Mouse (Mus musculus) MEL (cell line): ENCODE measurements around the gene Ogfod2. TPM values are rescaled to one million over a fixed set of nuclear protein-coding genes. Genes with fewer than 3 reads are reported as not detected.

Source experiments
- DNase-seq: peaks from one replicate; pipeline ENCODE4 v3.0.0; 2011; ENCODE audit warnings: low read depth, low spot score
- H3K27ac ChIP-seq: 2 replicates; pipeline ENCODE4 v1.5.1; 2012; ENCODE audit warnings: low read depth, mild to moderate bottlenecking, control low read depth, low read length, moderate library complexity; ENCODE audit not compliant: control insufficient read depth
- H3K27me3 ChIP-seq, 2 experiments: fragments of 150-350 bp in 1 of 2; sonication (generic) in 1 of 2; 2 replicates each; pipeline ENCODE4 v1.6.1; 2012; ENCODE audit warnings: low read length in 2 of 2, mild to moderate bottlenecking in 2 of 2, improper control_type of control experiment in 1 of 2, moderate library complexity in 1 of 2; ENCODE audit not compliant: insufficient read depth in 2 of 2, control insufficient read depth in 1 of 2
- H3K36me3 ChIP-seq, 2 experiments: 2 replicates each; pipeline ENCODE4 v1.6.1; 2012 to 2014; ENCODE audit warnings: low read length in 2 of 2, improper control_type of control experiment in 1 of 2, inconsistent platforms in 1 of 2, mild to moderate bottlenecking in 1 of 2; ENCODE audit not compliant: insufficient read depth in 2 of 2, control insufficient read depth in 1 of 2
- H3K4me1 ChIP-seq, 2 experiments: fragments of 150-350 bp in 1 of 2; sonication (generic) in 1 of 2; 2 replicates each; pipeline ENCODE4 v1.6.1; 2012; ENCODE audit warnings: low read length in 2 of 2, improper control_type of control experiment in 1 of 2, mild to moderate bottlenecking in 1 of 2; ENCODE audit not compliant: insufficient read depth in 2 of 2, control insufficient read depth in 1 of 2
- H3K4me3 ChIP-seq, 2 experiments: fragments of 150-350 bp in 1 of 2; sonication (generic) in 1 of 2; 2 replicates each; pipeline ENCODE4 v1.5.1; 2012; ENCODE audit warnings: low read depth in 2 of 2, low read length in 2 of 2, mild to moderate bottlenecking in 2 of 2, moderate library complexity in 2 of 2, control low read depth in 1 of 2, improper control_type of control experiment in 1 of 2; ENCODE audit not compliant: control insufficient read depth in 1 of 2, insufficient read depth in 1 of 2
- H3K79me2 ChIP-seq: 2 replicates; pipeline ENCODE4 v1.6.1; 2012; ENCODE audit warnings: mild to moderate bottlenecking, low read length, moderate library complexity; ENCODE audit not compliant: control insufficient read depth, poor library complexity, insufficient read depth
- H3K9ac ChIP-seq: 2 replicates; pipeline ENCODE4 v1.6.1; 2012; ENCODE audit warnings: low read depth, mild to moderate bottlenecking, control low read depth, low read length, moderate library complexity; ENCODE audit not compliant: control insufficient read depth, poor library complexity, severe bottlenecking
- H3K9me3 ChIP-seq: fragments of 150-350 bp; sonication (generic); replicated peaks from 2 replicates; pipeline ENCODE4 v1.6.1; 2012; ENCODE audit warnings: mild to moderate bottlenecking, low read length, improper control_type of control experiment, moderate library complexity; ENCODE audit not compliant: insufficient read depth
- CTCF ChIP-seq, 3 experiments: IDR thresholded peaks in 2 of 3; conservative IDR thresholded peaks in 1 of 3; 2 replicates each; pipeline ENCODE4 v1.5.1; 2011 to 2012; ENCODE audit warnings: low read length in 3 of 3, low read depth in 2 of 3, mild to moderate bottlenecking in 2 of 3, improper control_type of control experiment in 1 of 3, inconsistent platforms in 1 of 3, mixed read lengths in 1 of 3, moderate library complexity in 1 of 3; ENCODE audit not compliant: control insufficient read depth in 1 of 3, insufficient read depth in 1 of 3, poor library complexity in 1 of 3, severe bottlenecking in 1 of 3
- ELF1 ChIP-seq: IDR thresholded peaks from 2 replicates; pipeline ENCODE4 v1.6.1; 2014; ENCODE audit warnings: low read depth, mild to moderate bottlenecking, inconsistent platforms, low read length, improper control_type of control experiment, moderate library complexity
- EP300 ChIP-seq, 2 experiments: IDR thresholded peaks; 2 replicates each; pipeline ENCODE4 v1.6.1; 2011; ENCODE audit warnings: improper control_type of control experiment in 2 of 2, low read length in 2 of 2, low read depth in 1 of 2, mild to moderate bottlenecking in 1 of 2
- JUND ChIP-seq: IDR thresholded peaks from 2 replicates; pipeline ENCODE4 v1.6.1; 2011; ENCODE audit warnings: low read depth, mild to moderate bottlenecking, improper control_type of control experiment, low read length
- KAT2A ChIP-seq: conservative IDR thresholded peaks from 2 replicates; pipeline ENCODE4 v1.6.1; 2012; ENCODE audit warnings: low read depth, low read length, improper control_type of control experiment, inconsistent platforms
- MAX ChIP-seq: IDR thresholded peaks from 2 replicates; pipeline ENCODE4 v1.6.1; 2011; ENCODE audit warnings: low read length, improper control_type of control experiment
- MAZ ChIP-seq: IDR thresholded peaks from 2 replicates; pipeline ENCODE4 v1.6.1; 2012; ENCODE audit warnings: low read depth, mild to moderate bottlenecking, inconsistent platforms, low read length, improper control_type of control experiment
- RCOR1 ChIP-seq: IDR thresholded peaks from 2 replicates; pipeline ENCODE4 v1.6.1; 2012; ENCODE audit warnings: low read depth, mild to moderate bottlenecking, inconsistent platforms, low read length, improper control_type of control experiment
- SIN3A ChIP-seq: IDR thresholded peaks from 2 replicates; pipeline ENCODE4 v1.6.1; 2012; ENCODE audit warnings: low read length, improper control_type of control experiment, inconsistent platforms
- TBP ChIP-seq: IDR thresholded peaks from 2 replicates; pipeline ENCODE4 v1.8.0; 2011; ENCODE audit warnings: low read depth, low read length, improper control_type of control experiment
- TCF12 ChIP-seq: IDR thresholded peaks from 2 replicates; pipeline ENCODE4 v1.6.1; 2014; ENCODE audit warnings: low read depth, mild to moderate bottlenecking, inconsistent platforms, low read length, improper control_type of control experiment, moderate library complexity
- USF1 ChIP-seq: IDR thresholded peaks from 2 replicates; pipeline ENCODE4 v1.6.1; 2014; ENCODE audit warnings: low read depth, mild to moderate bottlenecking, inconsistent platforms, low read length, improper control_type of control experiment, moderate library complexity
- ZC3H11A ChIP-seq: IDR thresholded peaks from 2 replicates; pipeline ENCODE4 v1.6.1; 2012; ENCODE audit warnings: low read depth, mild to moderate bottlenecking, inconsistent platforms, low read length, improper control_type of control experiment
- ZMIZ1 ChIP-seq: IDR thresholded peaks from 2 replicates; pipeline ENCODE4 v1.6.1; 2012; ENCODE audit warnings: low read depth, mild to moderate bottlenecking, inconsistent platforms, low read length, improper control_type of control experiment, moderate library complexity
- ZNF384 ChIP-seq: IDR thresholded peaks from 2 replicates; pipeline ENCODE4 v1.6.1; 2012; ENCODE audit warnings: low read depth, mild to moderate bottlenecking, inconsistent platforms, low read length, improper control_type of control experiment
- polyA plus RNA-seq, 2 experiments: library from polyadenylated mRNA; stranded (reverse) in 1 of 2; unstranded in 1 of 2; fragments of >175 nt in 1 of 2; fragments of >200 nt in 1 of 2; gene quantifications; 2 replicates each; pipeline versions ENCODE4 v1.2.1 to v1.2.4; 2012; ENCODE audit warnings: low replicate concordance in 2 of 2, low read depth in 1 of 2; ENCODE audit not compliant: insufficient read length in 2 of 2, insufficient read depth in 1 of 2, missing spikeins in 1 of 2
- total RNA-seq: library from RNA; depleted of rRNA; stranded (reverse); fragments of 300-350 nt; gene quantifications from 2 replicates; pipeline ENCODE4 v1.2.3, GENCODE M21; 2012

Ogfod2 gene
- total and polyA plus RNA-seq, 3 experiments: 39.8 to 51.2 TPM; not detected in 1

DNA sequence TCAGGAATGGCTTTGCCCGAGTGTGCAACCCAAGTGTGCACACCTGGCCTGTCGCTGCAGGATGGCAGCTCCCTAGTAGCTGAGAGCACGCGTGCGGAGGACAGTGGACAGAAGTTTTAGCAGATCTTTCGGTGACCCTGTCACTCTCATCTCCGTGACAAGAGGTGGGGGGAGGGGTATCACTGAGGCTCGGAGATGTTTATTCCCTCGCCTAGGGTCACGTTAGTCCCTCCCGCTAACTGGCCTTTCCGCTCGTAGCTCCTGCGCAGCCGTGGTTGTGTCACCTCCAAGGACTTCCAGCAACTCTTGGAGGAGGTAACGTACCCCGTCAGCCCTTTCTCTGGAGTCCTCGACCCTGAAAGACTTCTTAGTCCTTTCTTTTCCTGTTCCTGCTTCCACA, 434 bp downstream of the Ogfod2 start:
- 0 out of 2 replicates have a peak overlapping the region, but pooled peaks have one; percentile 6 for H3K27ac ChIP-seq
- 0 out of 4 replicates have a peak, but pooled peaks cover 0 to 4% of the 10 kb centered on the region in 2 experiments for H3K36me3 ChIP-seq
- no peaks in the 10 kb centered on the region for H3K9me3 ChIP-seq
- no peak for DNase-seq
- no peak for TF ChIP-seq TCF12
- no peak for TF ChIP-seq TBP
- TF ChIP-seq MAZ: no peak
- TF ChIP-seq ZMIZ1: no peak
- TF ChIP-seq CTCF (IDR thresholded peaks at IDR 0.05 in 2 of 3, conservative IDR thresholded peaks at IDR 0.05 in 1 of 3; ENCODE audit: control insufficient read depth in 1 of 3, insufficient read depth in 1 of 3, low read depth in 2 of 3, low read length in 3 of 3, poor library complexity in 1 of 3, severe bottlenecking in 1 of 3): no peak
- no peak for TF ChIP-seq ZC3H11A
- no peak for TF ChIP-seq ELF1
- no peak for TF ChIP-seq SIN3A
- no peak for TF ChIP-seq MAX
- no peak for TF ChIP-seq RCOR1
- TF ChIP-seq JUND: no peak
- no peak for TF ChIP-seq KAT2A
- TF ChIP-seq EP300 (IDR thresholded peaks at IDR 0.05; ENCODE audit: low read depth in 1 of 2, low read length in 2 of 2): no peak
- peak overlapping the region; percentile 71 to 77 for H3K4me3 ChIP-seq
- H3K27me3 ChIP-seq: no peaks in the 10 kb centered on the region
- H3K9ac ChIP-seq: peak overlapping the region; percentile 83
- peaks cover 45% of the 10 kb centered on the region for H3K79me2 ChIP-seq
- peaks cover 0 to 15% of the 10 kb centered on the region in 2 experiments; a peak in 3 of 4 replicates for H3K4me1 ChIP-seq

- no peaks in the 10 kb centered on the region for H3K27me3 ChIP-seq
- no peaks in the 10 kb centered on the region for H3K9me3 ChIP-seq
- H3K4me1 ChIP-seq: peaks cover 0 to 15% of the 10 kb centered on the region in 2 experiments; a peak in 3 of 4 replicates
- H3K4me3 ChIP-seq: peak overlapping the region; percentile 71 to 77
- H3K9ac ChIP-seq: peak overlapping the region; percentile 83
- DNase-seq: peak; percentile 23
- 0 out of 4 replicates have a peak, but pooled peaks cover 0 to 4% of the 10 kb centered on the region in 2 experiments for H3K36me3 ChIP-seq
- no peak for TF ChIP-seq ZNF384
- no peak overlapping the region for H3K27ac ChIP-seq
- peaks cover 48% of the 10 kb centered on the region for H3K79me2 ChIP-seq
Observed at GRCm38 (mm10) chr5:124113030-124113429, 933 bp downstream of the Ogfod2 start.

DNA sequence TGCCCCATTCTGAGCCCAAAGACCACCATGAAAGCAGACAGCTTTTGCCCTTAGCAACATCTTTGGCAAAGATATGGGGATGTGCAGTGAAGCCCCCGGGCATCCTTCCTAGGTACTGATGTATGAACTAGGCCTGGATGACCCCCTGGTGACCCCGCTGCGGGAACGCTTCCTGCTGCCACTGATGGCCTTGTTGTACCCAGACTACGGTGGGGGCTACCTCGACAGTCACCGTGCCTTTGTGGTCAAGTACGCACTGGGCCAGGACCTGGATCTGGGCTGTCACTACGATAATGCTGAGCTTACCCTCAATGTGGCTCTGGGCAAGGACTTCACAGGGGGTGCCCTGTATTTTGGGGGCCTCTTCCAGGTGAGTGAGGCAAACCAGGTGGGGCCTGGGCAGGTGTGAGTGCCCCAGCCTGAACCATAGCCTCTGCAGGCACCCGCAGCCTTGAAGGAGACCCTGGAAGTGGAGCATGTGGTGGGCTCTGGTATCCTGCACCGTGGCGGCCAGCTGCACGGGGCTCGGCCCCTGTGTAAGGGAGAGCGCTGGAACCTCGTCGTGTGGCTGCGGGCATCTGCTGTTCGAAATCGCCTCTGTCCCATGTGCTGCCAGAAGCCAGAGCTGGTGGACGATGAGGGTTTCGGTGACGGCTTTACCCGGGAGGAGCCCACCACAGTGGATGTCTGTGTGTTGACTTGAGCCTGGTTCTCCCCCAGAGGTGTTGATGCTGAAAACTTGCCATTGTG, 2.4 kb downstream of the Ogfod2 start:
- DNase-seq: no peak
- no peak overlapping the region for H3K9ac ChIP-seq
- no peak for TF ChIP-seq KAT2A
- no peak for TF ChIP-seq CTCF (IDR thresholded peaks at IDR 0.05 in 2 of 3, conservative IDR thresholded peaks at IDR 0.05 in 1 of 3; ENCODE audit: control insufficient read depth in 1 of 3, insufficient read depth in 1 of 3, low read depth in 2 of 3, low read length in 3 of 3, poor library complexity in 1 of 3, severe bottlenecking in 1 of 3)
- TF ChIP-seq USF1: no peak
- TF ChIP-seq, all 39 proteins: peak for 0
- H3K9me3 ChIP-seq: no peaks in the 10 kb centered on the region
- H3K4me1 ChIP-seq: peaks cover 0 to 15% of the 10 kb centered on the region in 2 experiments; a peak in 3 of 4 replicates
- H3K79me2 ChIP-seq: peaks cover 48% of the 10 kb centered on the region
- no peaks in the 10 kb centered on the region for H3K27me3 ChIP-seq
- H3K27ac ChIP-seq: no peak overlapping the region
- H3K4me3 ChIP-seq: no peak overlapping the region
- H3K36me3 ChIP-seq: peaks cover 2 to 4% of the 10 kb centered on the region in 2 experiments; a peak in 1 of 4 replicates
